In the genomic region with DNA sequence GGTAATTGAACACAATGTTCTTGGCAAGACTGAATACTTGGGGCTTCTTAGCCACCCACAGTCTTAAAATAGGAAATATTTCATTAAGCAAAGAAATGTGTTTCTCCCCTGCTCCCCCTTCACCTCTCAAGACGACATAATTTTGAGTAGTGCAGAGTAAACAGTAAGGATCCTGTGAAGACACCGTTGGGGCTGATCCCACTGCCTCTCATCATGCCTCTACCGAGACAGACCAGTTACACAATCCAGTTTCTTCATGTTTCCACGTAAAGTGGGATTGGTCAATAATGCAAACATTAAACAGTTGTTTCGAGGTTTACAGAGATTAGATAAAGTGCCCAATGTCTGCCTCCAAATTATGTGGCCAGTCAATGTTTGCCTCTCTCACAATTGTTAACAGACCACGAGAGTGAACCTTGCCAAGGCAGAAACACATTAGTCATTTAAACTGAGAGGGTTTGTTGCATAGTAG, we compare ENCODE assay signal across 13 mouse cellular contexts. TPM values are rescaled to one million over a fixed set of nuclear protein-coding genes. Genes with fewer than 3 reads are reported as not detected.
DNase-seq lines count a peak whose midpoint lies in the region; ATAC-seq and TF ChIP-seq lines count a peak whose summit lies in the region.
"Had no signal": no experiment of that assay in that cellular context is flagged by ENCODE, and none has a peak within 500 bp of the region (broad histone marks: within the 10 kb centered on the region; RNA-seq: fewer than 3 reads in every experiment).

No protein-coding gene starts in this region.

- no peaks in the 10 kb centered on the region for H3K9me3 ChIP-seq in kidney, embryonic 15.5 days (replicated peaks)
- no peaks in the 10 kb centered on the region for H3K9me3 ChIP-seq in liver, embryonic 15.5 days (replicated peaks)
- H3K9me3 ChIP-seq: forebrain, embryonic 15.5 days; neural tube, embryonic 12.5 days had no signal

- no peaks in the 10 kb centered on the region for H3K27me3 ChIP-seq in kidney, embryonic 15.5 days
- no peaks in the 10 kb centered on the region for H3K27me3 ChIP-seq in liver, embryonic 15.5 days
- no peaks in the 10 kb centered on the region for H3K27me3 ChIP-seq in cerebellum, adult 2 months (ENCODE audit: control insufficient read depth, insufficient read depth, low read length)
- H3K27me3 ChIP-seq: forebrain, embryonic 15.5 days; neural tube, embryonic 12.5 days had no signal

- no peak overlapping the region for H3K4me2 ChIP-seq in kidney, embryonic 15.5 days
- no peak overlapping the region for H3K4me2 ChIP-seq in liver, embryonic 15.5 days
- H3K4me2 ChIP-seq: forebrain, embryonic 15.5 days; neural tube, embryonic 12.5 days had no signal

- no peak overlapping the region for H3K9ac ChIP-seq in kidney, embryonic 15.5 days
- no peak overlapping the region for H3K9ac ChIP-seq in liver, embryonic 15.5 days
- H3K9ac ChIP-seq: forebrain, embryonic 15.5 days; neural tube, embryonic 12.5 days had no signal

- no peaks in the 10 kb centered on the region for H3K4me1 ChIP-seq in kidney, embryonic 15.5 days
- H3K4me1 ChIP-seq in liver, embryonic 15.5 days (replicated peaks): no peaks in the 10 kb centered on the region
- no peaks in the 10 kb centered on the region for H3K4me1 ChIP-seq in cerebellum, adult 2 months (ENCODE audit: control insufficient read depth, insufficient read depth, low read length)
- H3K4me1 ChIP-seq: forebrain, embryonic 15.5 days; neural tube, embryonic 12.5 days had no signal

- no peak for ATAC-seq in kidney, embryonic 15.5 days (replicated peaks; ENCODE audit: low FRiP score)
- peak; percentile 62 for ATAC-seq in liver, embryonic 15.5 days (ENCODE audit: insufficient read depth)
- ATAC-seq: forebrain, embryonic 15.5 days had no signal

- peak; percentile 81 for DNase-seq in kidney, adult 9 months
- DNase-seq in fat pad, adult 2 months (ENCODE audit: extremely low read depth, low read depth, low spot score): peak; percentile 34
- peak; percentile 70 for DNase-seq in skeletal muscle tissue, adult 2 months (ENCODE audit: low read depth, low spot score)
- DNase-seq in cerebellum, adult 2 months: no peak
- no peak for DNase-seq in frontal cortex, adult 2 months (ENCODE audit: extremely low spot score in 1 of 2, low spot score in 1 of 2)
- no peak for DNase-seq in left cerebral cortex, adult 11 months (ENCODE audit: low spot score)
- DNase-seq: layer of hippocampus, adult 9-11 months; right cerebral cortex, postnatal 25 days had no signal

- H3K4me3 ChIP-seq in kidney, embryonic 15.5 days (replicated peaks): no peak overlapping the region
- H3K4me3 ChIP-seq in liver, embryonic 15.5 days (replicated peaks): no peak overlapping the region
- no peak overlapping the region for H3K4me3 ChIP-seq in cerebellum, adult 2 months (replicated peaks; ENCODE audit: insufficient read depth, low read depth, low read length)
- H3K4me3 ChIP-seq: forebrain, embryonic 15.5 days; neural tube, embryonic 12.5 days had no signal

- no peak overlapping the region for H3K27ac ChIP-seq in kidney, embryonic 15.5 days
- H3K27ac ChIP-seq in liver, embryonic 15.5 days (replicated peaks): no peak overlapping the region
- no peak overlapping the region for H3K27ac ChIP-seq in cerebellum, adult 2 months (ENCODE audit: insufficient read depth, low read length)
- H3K27ac ChIP-seq: forebrain, embryonic 15.5 days; neural tube, embryonic 12.5 days had no signal

- whole genome bisulfite sequencing in kidney, embryonic 15.5 days: 72% methylated on average over 6 of the region's 6 CpGs
- 21% methylated on average over 6 of the region's 6 CpGs for WGBS in liver, embryonic 15.5 days (ENCODE audit: insufficient replicate concordance)
- 80% methylated on average over 6 of the region's 6 CpGs for WGBS in cerebellum, adult 2 months

- TF ChIP-seq CTCF in cerebellum, adult 2 months (IDR thresholded peaks at IDR 0.05; ENCODE audit: borderline replicate concordance, insufficient read depth, low read depth, low read length): no peak

- H3K36me3 ChIP-seq in kidney, embryonic 15.5 days: no peaks in the 10 kb centered on the region
- no peaks in the 10 kb centered on the region for H3K36me3 ChIP-seq in liver, embryonic 15.5 days (replicated peaks)
- H3K36me3 ChIP-seq: forebrain, embryonic 15.5 days; neural tube, embryonic 12.5 days had no signal

- no peak for TF ChIP-seq POLR2A in cerebellum, adult 2 months (IDR thresholded peaks at IDR 0.05; ENCODE audit: borderline replicate concordance, insufficient read depth, low read length)

RNA-seq across cellular contexts. Expression of gene Fmo2, which starts 6.5 kb away (rescaled TPM):
- polyA plus RNA-seq in kidney, embryonic 15.5 days (2015; fragmentation: Nextera tagmentation; extraction: Ambion mirVana): 4.9 and 8.0 TPM in 2 replicates
- polyA plus RNA-seq in liver, embryonic 15.5 days (2015; fragmentation: Nextera tagmentation; extraction: Ambion mirVana): 0.13 and 0.14 TPM in 2 replicates
- polyA plus RNA-seq in cerebellum, adult 2 months (2012; rRNA removed): 2.0 and 2.8 TPM in 2 replicates
- 2.2 and 2.6 TPM in 2 replicates for polyA plus RNA-seq in frontal cortex, adult 2 months (2012; rRNA removed)

RNA-seq across cellular contexts. Expression of gene Fmo1, which starts 25.6 kb away (rescaled TPM):
- 41.5 and 42.2 TPM in 2 replicates for polyA plus RNA-seq in kidney, embryonic 15.5 days (2015; fragmentation: Nextera tagmentation; extraction: Ambion mirVana)
- polyA plus RNA-seq in liver, embryonic 15.5 days (2015; fragmentation: Nextera tagmentation; extraction: Ambion mirVana): 29.4 and 34.5 TPM in 2 replicates
- polyA plus RNA-seq in cerebellum, adult 2 months (2012; rRNA removed): 7.1 and 7.3 TPM in 2 replicates
- 48.3 TPM in 2 replicates for polyA plus RNA-seq in frontal cortex, adult 2 months (2012; rRNA removed)

RNA-seq across cellular contexts. Expression of gene Fmo6, which starts 45.3 kb away (rescaled TPM):
- 0.09 and 0.13 TPM in 2 replicates for polyA plus RNA-seq in kidney, embryonic 15.5 days (2015; fragmentation: Nextera tagmentation; extraction: Ambion mirVana)
- not detected in 2 replicates for polyA plus RNA-seq in liver, embryonic 15.5 days (2015; fragmentation: Nextera tagmentation; extraction: Ambion mirVana)
- not detected in 2 replicates for polyA plus RNA-seq in cerebellum, adult 2 months (2012; rRNA removed)
- polyA plus RNA-seq in frontal cortex, adult 2 months (2012; rRNA removed): 0.12 and 0.27 TPM in 2 replicates
- polyA plus RNA-seq: cortical plate, adult 2 months; forebrain, embryonic 15.5 days; neural tube, embryonic 12.5 days had no signal

Comparison
In these comparisons a context has a peak if more than half of its experiments do, and no peak if none do; other contexts are left out.
1. DNase-seq: peak in kidney, adult 9 months (single experiment), fat pad, adult 2 months (single experiment) and skeletal muscle tissue, adult 2 months (single experiment); none in cerebellum, adult 2 months (0 of 2), frontal cortex, adult 2 months (0 of 2) and left cerebral cortex, adult 11 months (single experiment).